Mouse (Mus musculus): ENCODE measurements around the gene Zfp553. TPM values are rescaled to one million over a fixed set of nuclear protein-coding genes. Genes with fewer than 3 reads are reported as not detected.
A peak's percentile ranks its signal among the peaks of the same experiment; 100 is the strongest.

Zfp553 gene
- polyA plus RNA-seq, 1 experiment from 2014 or later: 20.9 TPM

- H3K9me3 ChIP-seq (replicated peaks; ENCODE audit: control insufficient read depth, low read length): no peaks in the 10 kb centered on the region
- no peak overlapping the region for H3K4me3 ChIP-seq (ENCODE audit: low read depth, low read length)
- 67% methylated on average over 4 of the region's 4 CpGs for WGBS
- ATAC-seq (replicated peaks; ENCODE audit: insufficient number of reproducible peaks, low FRiP score, low TSS enrichment, low read depth) (no peak), DNase-seq (ENCODE audit: low spot score) (peak; percentile 82)
- H3K36me3 ChIP-seq (replicated peaks; ENCODE audit: control insufficient read depth, insufficient read depth, low read depth, low read length): no peaks in the 10 kb centered on the region; the same call in 1 of the 2 replicates
- H3K9ac ChIP-seq (replicated peaks; ENCODE audit: low read length): no peak overlapping the region
- H3K4me1 ChIP-seq (ENCODE audit: control insufficient read depth, insufficient read depth, low read length): peaks cover 5% of the 10 kb centered on the region; the same call in 1 of the 2 replicates
- no peak overlapping the region for H3K4me2 ChIP-seq (ENCODE audit: low read depth, low read length)
- no peak overlapping the region for H3K27ac ChIP-seq (replicated peaks; ENCODE audit: low read depth, low read length)
- H3K27me3 ChIP-seq (ENCODE audit: control insufficient read depth, insufficient read depth, low read length): no peaks in the 10 kb centered on the region
Measured at GRCm38 (mm10) chr7:127228615-127229303, 4.1 kb upstream of the Zfp553 start.

GRCm38 (mm10) chr7:127231376-127231775 is 1.5 kb upstream of the Zfp553 start:
- Histone ChIP-seq H3K27me3 (ENCODE audit: control insufficient read depth, insufficient read depth, low read length) (no peaks in the 10 kb centered on the region), H3K9ac (replicated peaks; ENCODE audit: low read length) (peak overlapping the region; percentile 99), H3K27ac (replicated peaks; ENCODE audit: low read depth, low read length) (no peak overlapping the region), H3K9me3 (replicated peaks; ENCODE audit: control insufficient read depth, low read length) (no peaks in the 10 kb centered on the region), H3K4me1 (ENCODE audit: control insufficient read depth, insufficient read depth, low read length) (peaks cover 5% of the 10 kb centered on the region; the same call in 1 of the 2 replicates), H3K4me3 (ENCODE audit: low read depth, low read length) (peak overlapping the region; percentile 98), H3K4me2 (ENCODE audit: low read depth, low read length) (peak overlapping the region; percentile 76), H3K36me3 (replicated peaks; ENCODE audit: control insufficient read depth, insufficient read depth, low read depth, low read length) (peaks cover 14% of the 10 kb centered on the region)
- DNase-seq (ENCODE audit: low spot score) (no peak), ATAC-seq (replicated peaks; ENCODE audit: insufficient number of reproducible peaks, low FRiP score, low TSS enrichment, low read depth) (no peak)
- 87% methylated on average over 3 of the region's 3 CpGs for WGBS

- H3K4me3 ChIP-seq (ENCODE audit: low read depth, low read length): peak overlapping the region; percentile 98
- peaks cover 5% of the 10 kb centered on the region; the same call in 1 of the 2 replicates for H3K4me1 ChIP-seq (ENCODE audit: control insufficient read depth, insufficient read depth, low read length)
- peak overlapping the region; percentile 95 for H3K27ac ChIP-seq (replicated peaks; ENCODE audit: low read depth, low read length)
- peak overlapping the region; percentile 76 for H3K4me2 ChIP-seq (ENCODE audit: low read depth, low read length)
- no peak for ATAC-seq (replicated peaks; ENCODE audit: insufficient number of reproducible peaks, low FRiP score, low TSS enrichment, low read depth)
- WGBS: 13% methylated on average over 20 of the region's 20 CpGs
- H3K9me3 ChIP-seq (replicated peaks; ENCODE audit: control insufficient read depth, low read length): no peaks in the 10 kb centered on the region
- peak overlapping the region; percentile 99 for H3K9ac ChIP-seq (replicated peaks; ENCODE audit: low read length)
- H3K36me3 ChIP-seq (replicated peaks; ENCODE audit: control insufficient read depth, insufficient read depth, low read depth, low read length): peaks cover 20% of the 10 kb centered on the region
- DNase-seq (ENCODE audit: low spot score): no peak
- H3K27me3 ChIP-seq (ENCODE audit: control insufficient read depth, insufficient read depth, low read length): no peaks in the 10 kb centered on the region
Measured at GRCm38 (mm10) chr7:127231826-127232621, 837 bp upstream of the Zfp553 start.

GRCm38 (mm10) chr7:127233368-127233749 is 498 bp downstream of the Zfp553 start:
- Histone ChIP-seq H3K4me3 (ENCODE audit: low read depth, low read length) (peak overlapping the region; percentile 98), H3K4me1 (ENCODE audit: control insufficient read depth, insufficient read depth, low read length) (peaks cover 5% of the 10 kb centered on the region; the same call in 1 of the 2 replicates), H3K4me2 (ENCODE audit: low read depth, low read length) (peak overlapping the region; percentile 61), H3K27me3 (ENCODE audit: control insufficient read depth, insufficient read depth, low read length) (no peaks in the 10 kb centered on the region), H3K9me3 (replicated peaks; ENCODE audit: control insufficient read depth, low read length) (no peaks in the 10 kb centered on the region), H3K9ac (replicated peaks; ENCODE audit: low read length) (peak overlapping the region; percentile 99), H3K36me3 (replicated peaks; ENCODE audit: control insufficient read depth, insufficient read depth, low read depth, low read length) (peaks cover 25% of the 10 kb centered on the region), H3K27ac (replicated peaks; ENCODE audit: low read depth, low read length) (peak overlapping the region; percentile 95)
- peak; percentile 37 for ATAC-seq (replicated peaks; ENCODE audit: insufficient number of reproducible peaks, low FRiP score, low TSS enrichment, low read depth)
- DNase-seq (ENCODE audit: low spot score): peak; percentile 67
- under 1% methylated on average over 27 of the region's 27 CpGs for WGBS

GRCm38 (mm10) chr7:127233765-127234164 is 904 bp downstream of the Zfp553 start:
- Histone ChIP-seq H3K27ac (replicated peaks; ENCODE audit: low read depth, low read length) (peak overlapping the region; percentile 95; the same call in 1 of the 2 replicates), H3K4me2 (ENCODE audit: low read depth, low read length) (peak overlapping the region; percentile 61), H3K4me1 (ENCODE audit: control insufficient read depth, insufficient read depth, low read length) (peaks cover 5% of the 10 kb centered on the region; the same call in 1 of the 2 replicates), H3K9me3 (replicated peaks; ENCODE audit: control insufficient read depth, low read length) (no peaks in the 10 kb centered on the region), H3K4me3 (ENCODE audit: low read depth, low read length) (peak overlapping the region; percentile 98), H3K9ac (replicated peaks; ENCODE audit: low read length) (peak overlapping the region; percentile 99), H3K36me3 (replicated peaks; ENCODE audit: control insufficient read depth, insufficient read depth, low read depth, low read length) (peaks cover 25% of the 10 kb centered on the region), H3K27me3 (ENCODE audit: control insufficient read depth, insufficient read depth, low read length) (no peaks in the 10 kb centered on the region)
- 6% methylated on average over 9 of the region's 9 CpGs for WGBS
- DNase-seq (ENCODE audit: low spot score) (no peak), ATAC-seq (replicated peaks; ENCODE audit: insufficient number of reproducible peaks, low FRiP score, low TSS enrichment, low read depth) (no peak)

GRCm38 (mm10) chr7:127234777-127235176 is 1.9 kb downstream of the Zfp553 start:
- Histone ChIP-seq H3K27ac (replicated peaks; ENCODE audit: low read depth, low read length) (no peak overlapping the region), H3K4me3 (ENCODE audit: low read depth, low read length) (no peak overlapping the region), H3K36me3 (replicated peaks; ENCODE audit: control insufficient read depth, insufficient read depth, low read depth, low read length) (peaks cover 25% of the 10 kb centered on the region)

GRCm38 (mm10) chr7:127243361-127243867 is 10.6 kb downstream of the Zfp553 start:
- H3K4me1 ChIP-seq (ENCODE audit: control insufficient read depth, insufficient read depth, low read length): peaks cover 5% of the 10 kb centered on the region; the same call in 1 of the 2 replicates
- H3K9me3 ChIP-seq (replicated peaks; ENCODE audit: control insufficient read depth, low read length): no peaks in the 10 kb centered on the region
- H3K27ac ChIP-seq (replicated peaks; ENCODE audit: low read depth, low read length): peak overlapping the region; percentile 77; the same call in 1 of the 2 replicates
- H3K4me3 ChIP-seq (ENCODE audit: low read depth, low read length): peak overlapping the region; percentile 84
- no peaks in the 10 kb centered on the region for H3K27me3 ChIP-seq (ENCODE audit: control insufficient read depth, insufficient read depth, low read length)
- no peak for ATAC-seq (replicated peaks; ENCODE audit: insufficient number of reproducible peaks, low FRiP score, low TSS enrichment, low read depth)
- WGBS: 40% methylated on average over 2 of the region's 2 CpGs
- H3K9ac ChIP-seq (replicated peaks; ENCODE audit: low read length): peak overlapping the region; percentile 93
- no peak for DNase-seq (ENCODE audit: low spot score)
- peak overlapping the region; percentile 87 for H3K4me2 ChIP-seq (ENCODE audit: low read depth, low read length)
- H3K36me3 ChIP-seq (replicated peaks; ENCODE audit: control insufficient read depth, insufficient read depth, low read depth, low read length): no peaks in the 10 kb centered on the region; the same call in none of the 2 replicates

More at GRCm38 (mm10) chr7:127234777-127235176, 1.9 kb downstream of the Zfp553 start:
- Histone ChIP-seq H3K4me1 (ENCODE audit: control insufficient read depth, insufficient read depth, low read length) (peaks cover 5% of the 10 kb centered on the region; the same call in 1 of the 2 replicates), H3K9me3 (replicated peaks; ENCODE audit: control insufficient read depth, low read length) (no peaks in the 10 kb centered on the region), H3K9ac (replicated peaks; ENCODE audit: low read length) (no peak overlapping the region), H3K27me3 (ENCODE audit: control insufficient read depth, insufficient read depth, low read length) (no peaks in the 10 kb centered on the region), H3K4me2 (ENCODE audit: low read depth, low read length) (no peak overlapping the region)
- 98% methylated on average over 2 of the region's 2 CpGs for WGBS
- ATAC-seq (replicated peaks; ENCODE audit: insufficient number of reproducible peaks, low FRiP score, low TSS enrichment, low read depth) (no peak), DNase-seq (ENCODE audit: low spot score) (no peak)

All from embryonic facial prominence, embryonic 11.5 days (tissue).